In the genomic region with DNA sequence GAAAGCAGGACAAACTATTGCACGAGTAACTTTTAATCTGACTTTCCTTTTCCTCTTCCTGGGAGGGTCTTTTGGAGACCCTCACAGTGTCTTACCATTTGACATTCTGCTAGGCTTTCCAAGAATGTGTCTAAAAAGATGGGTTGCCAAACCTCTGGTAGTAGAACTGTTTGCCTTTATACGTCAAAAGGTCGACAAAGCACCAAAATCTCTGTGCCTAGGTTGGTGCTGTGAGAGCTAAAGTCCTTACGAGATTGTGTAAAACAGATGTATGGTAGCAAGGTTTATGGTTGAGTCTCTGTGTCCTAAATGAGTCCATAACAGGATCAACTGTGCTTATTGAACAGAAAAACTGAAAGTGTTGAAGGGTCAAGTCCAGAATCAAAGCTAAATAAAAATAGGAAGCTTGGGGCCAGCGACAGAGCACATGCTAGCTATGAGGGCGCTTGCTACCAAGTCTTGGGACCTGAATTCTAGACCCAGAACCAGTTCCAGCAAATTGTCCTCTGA, we compare ENCODE assay signal across 8 mouse cellular contexts. TPM values are rescaled to one million over a fixed set of nuclear protein-coding genes. Genes with fewer than 3 reads are reported as not detected.
DNase-seq lines count a peak whose midpoint lies in the region; ATAC-seq lines count a peak whose summit lies in the region.

No protein-coding gene starts in this region.

- no peak for DNase-seq in heart, adult 8-10 months (ENCODE audit: low spot score)
- DNase-seq in midbrain, embryonic 14.5 days: no peak
- DNase-seq in Muller cell, postnatal 12 days (ENCODE audit: inconsistent ontology term): no peak
- no peak for DNase-seq in left cerebral cortex, postnatal 25 days (ENCODE audit: low spot score in 2 of 2)
- no peak for DNase-seq in adrenal gland, adult (ENCODE audit: inconsistent age in 2 of 2, low spot score in 1 of 2)

- H3K27me3 ChIP-seq in heart, embryonic 13.5 days (replicated peaks): no peaks in the 10 kb centered on the region
- H3K27me3 ChIP-seq in hindbrain, embryonic 13.5 days: no peaks in the 10 kb centered on the region
- H3K27me3 ChIP-seq in midbrain, embryonic 14.5 days (ENCODE audit: control insufficient read depth, insufficient read depth, low read length): no peaks in the 10 kb centered on the region

- 58% methylated on average over 6 of the region's 6 CpGs for WGBS in heart, embryonic 13.5 days
- WGBS in hindbrain, embryonic 13.5 days: 71% methylated on average over 6 of the region's 6 CpGs
- WGBS in midbrain, embryonic 14.5 days: 72% methylated on average over 6 of the region's 6 CpGs

- H3K27ac ChIP-seq in heart, embryonic 13.5 days (replicated peaks): peak overlapping the region; percentile 95
- H3K27ac ChIP-seq in brown adipose tissue, adult 24 weeks (replicated peaks; ENCODE audit: low read depth, low read length): no peak overlapping the region
- peak overlapping the region; percentile 89; the same call in 1 of the 2 replicates for H3K27ac ChIP-seq in hindbrain, embryonic 13.5 days
- H3K27ac ChIP-seq in midbrain, embryonic 14.5 days (replicated peaks; ENCODE audit: low read depth, low read length): no peak overlapping the region

- peak overlapping the region; percentile 80 for H3K4me2 ChIP-seq in heart, embryonic 13.5 days
- H3K4me2 ChIP-seq in hindbrain, embryonic 13.5 days: peak overlapping the region; percentile 96
- peak overlapping the region; percentile 96 for H3K4me2 ChIP-seq in midbrain, embryonic 14.5 days (ENCODE audit: low read length)

- peak overlapping the region; percentile 89 for H3K9ac ChIP-seq in heart, embryonic 13.5 days
- H3K9ac ChIP-seq in hindbrain, embryonic 13.5 days: 0 out of 2 replicates have a peak overlapping the region, but pooled peaks have one; percentile 84
- H3K9ac ChIP-seq in midbrain, embryonic 14.5 days (replicated peaks; ENCODE audit: low read length): no peak overlapping the region

- H3K4me1 ChIP-seq in heart, embryonic 13.5 days: peaks cover 27% of the 10 kb centered on the region
- no peaks in the 10 kb centered on the region for H3K4me1 ChIP-seq in brown adipose tissue, adult 24 weeks (ENCODE audit: control insufficient read depth, insufficient read depth, insufficient read length, low read length)
- peaks cover 15% of the 10 kb centered on the region for H3K4me1 ChIP-seq in hindbrain, embryonic 13.5 days (replicated peaks)
- peaks cover 5% of the 10 kb centered on the region; the same call in 1 of the 2 replicates for H3K4me1 ChIP-seq in midbrain, embryonic 14.5 days (ENCODE audit: control insufficient read depth, insufficient read depth, low read length)

- H3K4me3 ChIP-seq in heart, embryonic 13.5 days: peak overlapping the region; percentile 91
- peak overlapping the region; percentile 93 for H3K4me3 ChIP-seq in brown adipose tissue, adult 24 weeks (ENCODE audit: insufficient read depth, low read depth, low read length)
- H3K4me3 ChIP-seq in hindbrain, embryonic 13.5 days: peak overlapping the region; percentile 75
- no peak overlapping the region; the same call in 1 of the 2 replicates for H3K4me3 ChIP-seq in midbrain, embryonic 14.5 days (replicated peaks; ENCODE audit: low read depth, low read length)

- intact Hi-C loops in left cerebral cortex, postnatal 25 days (cut with DNase I): loop anchor here (5.0 kb wide), 1 partner anchor 162 kb away; a partner anchor contains a TSS

- H3K9me3 ChIP-seq in heart, embryonic 13.5 days: no peaks in the 10 kb centered on the region
- H3K9me3 ChIP-seq in hindbrain, embryonic 13.5 days: no peaks in the 10 kb centered on the region
- H3K9me3 ChIP-seq in midbrain, embryonic 14.5 days (ENCODE audit: control insufficient read depth, low read length): no peaks in the 10 kb centered on the region

- no peaks in the 10 kb centered on the region for H3K36me3 ChIP-seq in heart, embryonic 13.5 days
- H3K36me3 ChIP-seq in hindbrain, embryonic 13.5 days: no peaks in the 10 kb centered on the region
- no peaks in the 10 kb centered on the region for H3K36me3 ChIP-seq in midbrain, embryonic 14.5 days (ENCODE audit: control insufficient read depth, insufficient read depth, low read length)

- no peak for ATAC-seq in heart, embryonic 13.5 days (ENCODE audit: extremely low read depth, insufficient number of reproducible peaks, low FRiP score, low TSS enrichment)
- ATAC-seq in hindbrain, embryonic 13.5 days (ENCODE audit: low FRiP score): no peak
- no peak for ATAC-seq in midbrain, embryonic 14.5 days (ENCODE audit: low FRiP score, low TSS enrichment)

RNA-seq across cellular contexts. Expression of a gene that starts 0.8 kb away (rescaled TPM):
- polyA plus RNA-seq in heart, embryonic 13.5 days (2015; fragmentation: Nextera tagmentation; extraction: Ambion mirVana): 42.7 and 47.9 TPM in 2 replicates
- 1 to 10 TPM in 2 of 4 experiments, under 1 TPM in 2; 0.84 to 2.0 (median 1.1) TPM for total RNA-seq in heart, adult 8-10 months (2022)
- 2.6 and 3.3 TPM in 2 replicates for polyA plus RNA-seq in brown adipose tissue, adult 24 weeks (2012; ENCODE audit: insufficient read depth, insufficient read length, missing spikeins)
- 5.8 and 7.0 TPM in 2 replicates for polyA plus RNA-seq in hindbrain, embryonic 13.5 days (2015; fragmentation: Nextera tagmentation; extraction: Ambion mirVana)
- 3.4 and 9.3 TPM in 2 replicates for polyA plus RNA-seq in midbrain, embryonic 14.5 days (2014; fragmentation: Nextera tagmentation; extraction: Ambion mirVana)
- 1 to 10 TPM; 6.4 to 7.3 TPM for total RNA-seq in left cerebral cortex, postnatal 25 days (2021)

RNA-seq across cellular contexts. Expression of a gene that starts 21.5 kb away (rescaled TPM):
- polyA plus RNA-seq in heart, embryonic 13.5 days (2015; fragmentation: Nextera tagmentation; extraction: Ambion mirVana): 1.7 and 2.4 TPM in 2 replicates
- under 1 TPM; 0.47 to 0.90 (median 0.57) TPM for total RNA-seq in heart, adult 8-10 months (2022)
- polyA plus RNA-seq in brown adipose tissue, adult 24 weeks (2012; ENCODE audit: insufficient read depth, insufficient read length, missing spikeins): not detected in 2 replicates
- polyA plus RNA-seq in hindbrain, embryonic 13.5 days (2015; fragmentation: Nextera tagmentation; extraction: Ambion mirVana): 8.8 and 9.1 TPM in 2 replicates
- polyA plus RNA-seq in midbrain, embryonic 14.5 days (2014; fragmentation: Nextera tagmentation; extraction: Ambion mirVana): 11.4 and 15.7 TPM in 2 replicates
- total RNA-seq in left cerebral cortex, postnatal 25 days (2021): 1 to 10 TPM; 7.4 to 8.4 TPM

Comparison
In these comparisons a context has a peak if more than half of its experiments do, and no peak if none do; other contexts are left out.
1. H3K27ac ChIP-seq: peak in heart, embryonic 13.5 days (single experiment) and hindbrain, embryonic 13.5 days (single experiment); none in brown adipose tissue, adult 24 weeks (single experiment) and midbrain, embryonic 14.5 days (single experiment).
2. Peak in every context shown above with its lines, with median percentiles within 50 percentile points of each other: H3K4me2 ChIP-seq.